Mouse (Mus musculus): ENCODE measurements around the gene Dnal1. TPM values are rescaled to one million over a fixed set of nuclear protein-coding genes. Genes with fewer than 3 reads are reported as not detected.
A peak's percentile ranks its signal among the peaks of the same experiment; 100 is the strongest.

Dnal1 gene
- polyA plus RNA-seq, 1 experiment from 2014 or later: 3.3 TPM

GRCm38 (mm10) chr12:84163586-84164110 lies 49.5 kb downstream of the Dnal1 start:
- WGBS: 84% methylated on average over 11 of the region's 11 CpGs
- ATAC-seq (replicated peaks; ENCODE audit: insufficient number of reproducible peaks, insufficient read depth, low FRiP score, low read depth): no peak
- H3K4me2 ChIP-seq: no peak overlapping the region
- no peaks in the 10 kb centered on the region for H3K27me3 ChIP-seq
- peaks cover 21% of the 10 kb centered on the region for H3K4me1 ChIP-seq (replicated peaks)
- H3K9me3 ChIP-seq (replicated peaks): no peaks in the 10 kb centered on the region
- peaks cover 25% of the 10 kb centered on the region for H3K36me3 ChIP-seq
- H3K27ac ChIP-seq: no peak overlapping the region
- H3K9ac ChIP-seq: no peak overlapping the region
- H3K4me3 ChIP-seq: no peak overlapping the region

GRCm38 (mm10) chr12:84165631-84166373 lies 51.6 kb downstream of the Dnal1 start:
- Histone ChIP-seq H3K27me3 (no peaks in the 10 kb centered on the region), H3K27ac (no peak overlapping the region), H3K4me3 (no peak overlapping the region), H3K9ac (no peak overlapping the region), H3K4me1 (replicated peaks) (peaks cover 21% of the 10 kb centered on the region), H3K4me2 (no peak overlapping the region), H3K9me3 (replicated peaks) (no peaks in the 10 kb centered on the region), H3K36me3 (peaks cover 19% of the 10 kb centered on the region)
- ATAC-seq (replicated peaks; ENCODE audit: insufficient number of reproducible peaks, insufficient read depth, low FRiP score, low read depth): no peak
- 45% methylated on average over 8 of the region's 8 CpGs for WGBS

GRCm38 (mm10) chr12:84170610-84171009 lies 56.4 kb downstream of the Dnal1 start:
- no peaks in the 10 kb centered on the region for H3K9me3 ChIP-seq (replicated peaks)
- no peak overlapping the region for H3K4me3 ChIP-seq
- no peak overlapping the region for H3K4me2 ChIP-seq
- ATAC-seq (replicated peaks; ENCODE audit: insufficient number of reproducible peaks, insufficient read depth, low FRiP score, low read depth): no peak
- H3K9ac ChIP-seq: no peak overlapping the region
- no peaks in the 10 kb centered on the region for H3K27me3 ChIP-seq
- 84% methylated on average over 10 of the region's 10 CpGs for WGBS
- H3K27ac ChIP-seq: no peak overlapping the region
- peaks cover 39% of the 10 kb centered on the region for H3K36me3 ChIP-seq
- H3K4me1 ChIP-seq (replicated peaks): peaks cover 33% of the 10 kb centered on the region

- no peaks in the 10 kb centered on the region for H3K9me3 ChIP-seq (replicated peaks)
- no peak for ATAC-seq (replicated peaks; ENCODE audit: insufficient number of reproducible peaks, insufficient read depth, low FRiP score, low read depth)
- peaks cover 39% of the 10 kb centered on the region for H3K36me3 ChIP-seq
- H3K4me1 ChIP-seq (replicated peaks): peaks cover 42% of the 10 kb centered on the region
- no peak overlapping the region for H3K4me3 ChIP-seq
- no peak overlapping the region for H3K27ac ChIP-seq
- no peaks in the 10 kb centered on the region for H3K27me3 ChIP-seq
- WGBS: 93% methylated on average over 3 of the region's 3 CpGs
- no peak overlapping the region for H3K9ac ChIP-seq
- H3K4me2 ChIP-seq: no peak overlapping the region
Observed at GRCm38 (mm10) chr12:84172216-84172615, 58.0 kb downstream of the Dnal1 start.

- Histone ChIP-seq H3K36me3 (peaks cover 39% of the 10 kb centered on the region), H3K27ac (no peak overlapping the region), H3K9me3 (replicated peaks) (no peaks in the 10 kb centered on the region), H3K27me3 (no peaks in the 10 kb centered on the region), H3K4me1 (replicated peaks) (peaks cover 48% of the 10 kb centered on the region), H3K4me3 (no peak overlapping the region), H3K9ac (no peak overlapping the region), H3K4me2 (no peak overlapping the region)
- 90% methylated on average over 17 of the region's 17 CpGs for WGBS
- ATAC-seq (replicated peaks; ENCODE audit: insufficient number of reproducible peaks, insufficient read depth, low FRiP score, low read depth): no peak
Observed at GRCm38 (mm10) chr12:84172862-84173261, 58.7 kb downstream of the Dnal1 start.

- WGBS: 91% methylated on average over 13 of the region's 13 CpGs
- peak overlapping the region; percentile 94 for H3K27ac ChIP-seq
- H3K27me3 ChIP-seq: no peaks in the 10 kb centered on the region
- H3K36me3 ChIP-seq: peaks cover 39% of the 10 kb centered on the region
- no peak for ATAC-seq (replicated peaks; ENCODE audit: insufficient number of reproducible peaks, insufficient read depth, low FRiP score, low read depth)
- peaks cover 52% of the 10 kb centered on the region for H3K4me1 ChIP-seq (replicated peaks)
- H3K4me2 ChIP-seq: no peak overlapping the region
- H3K9ac ChIP-seq: 0 out of 2 replicates have a peak overlapping the region, but pooled peaks have one; percentile 2
- no peaks in the 10 kb centered on the region for H3K9me3 ChIP-seq (replicated peaks)
- H3K4me3 ChIP-seq: no peak overlapping the region
Observed at GRCm38 (mm10) chr12:84173309-84173915, 59.2 kb downstream of the Dnal1 start.

- H3K27me3 ChIP-seq: no peaks in the 10 kb centered on the region
- peaks cover 61% of the 10 kb centered on the region for H3K4me1 ChIP-seq (replicated peaks)
- peaks cover 36% of the 10 kb centered on the region for H3K36me3 ChIP-seq
- no peaks in the 10 kb centered on the region for H3K9me3 ChIP-seq (replicated peaks)
- H3K4me3 ChIP-seq: no peak overlapping the region
- no peak overlapping the region for H3K9ac ChIP-seq
- H3K4me2 ChIP-seq: 0 out of 2 replicates have a peak overlapping the region, but pooled peaks have one; percentile 79
- WGBS: 57% methylated on average over 9 of the region's 9 CpGs
- H3K27ac ChIP-seq: peak overlapping the region; percentile 94
- ATAC-seq (replicated peaks; ENCODE audit: insufficient number of reproducible peaks, insufficient read depth, low FRiP score, low read depth): no peak
Observed at GRCm38 (mm10) chr12:84174190-84174811, 60.1 kb downstream of the Dnal1 start.

GRCm38 (mm10) chr12:84174871-84175270 lies 60.7 kb downstream of the Dnal1 start:
- no peak overlapping the region for H3K4me3 ChIP-seq
- 66% methylated on average over 6 of the region's 6 CpGs for WGBS
- H3K9ac ChIP-seq: no peak overlapping the region
- H3K4me2 ChIP-seq: peak overlapping the region; percentile 79; the same call in 1 of the 2 replicates
- H3K27me3 ChIP-seq: no peaks in the 10 kb centered on the region
- H3K9me3 ChIP-seq (replicated peaks): no peaks in the 10 kb centered on the region
- peaks cover 32% of the 10 kb centered on the region for H3K36me3 ChIP-seq
- H3K27ac ChIP-seq: peak overlapping the region; percentile 94
- ATAC-seq (replicated peaks; ENCODE audit: insufficient number of reproducible peaks, insufficient read depth, low FRiP score, low read depth): no peak
- peaks cover 66% of the 10 kb centered on the region for H3K4me1 ChIP-seq (replicated peaks)

- Histone ChIP-seq H3K4me2 (peak overlapping the region; percentile 79), H3K36me3 (peaks cover 32% of the 10 kb centered on the region), H3K4me3 (peak overlapping the region; percentile 52), H3K9ac (peak overlapping the region; percentile 60), H3K27ac (peak overlapping the region; percentile 94), H3K9me3 (replicated peaks) (no peaks in the 10 kb centered on the region), H3K4me1 (replicated peaks) (peaks cover 74% of the 10 kb centered on the region), H3K27me3 (no peaks in the 10 kb centered on the region)
- peak; percentile 79 for ATAC-seq (replicated peaks; ENCODE audit: insufficient number of reproducible peaks, insufficient read depth, low FRiP score, low read depth)
- under 1% methylated on average over 20 of the region's 20 CpGs for WGBS
Observed at GRCm38 (mm10) chr12:84175659-84176061, 61.5 kb downstream of the Dnal1 start.

- H3K9me3 ChIP-seq (replicated peaks): no peaks in the 10 kb centered on the region
- H3K36me3 ChIP-seq: peaks cover 28% of the 10 kb centered on the region
- ATAC-seq (replicated peaks; ENCODE audit: insufficient number of reproducible peaks, insufficient read depth, low FRiP score, low read depth): peak; percentile 37
- peaks cover 80% of the 10 kb centered on the region for H3K4me1 ChIP-seq (replicated peaks)
- peak overlapping the region; percentile 94 for H3K27ac ChIP-seq
- peak overlapping the region; percentile 79 for H3K4me2 ChIP-seq
- H3K27me3 ChIP-seq: no peaks in the 10 kb centered on the region
- 10% methylated on average over 13 of the region's 13 CpGs for WGBS
- H3K4me3 ChIP-seq: peak overlapping the region; percentile 52
- H3K9ac ChIP-seq: peak overlapping the region; percentile 60
Observed at GRCm38 (mm10) chr12:84176126-84176769, 62.1 kb downstream of the Dnal1 start.

Data from heart, embryonic 15.5 days (tissue).